In genomic region chr5:117443902-117444301, GRCm38 (mm10) we compare ENCODE assay signal across 29 mouse cellular contexts. TPM values are rescaled to one million over a fixed set of nuclear protein-coding genes. Genes with fewer than 3 reads are reported as not detected.
A peak's percentile ranks its signal among the peaks of the same experiment; 100 is the strongest.
DNase-seq lines count a peak whose midpoint lies in the region; ATAC-seq and TF ChIP-seq lines count a peak whose summit lies in the region.
"Had no signal": no experiment of that assay in that cellular context is flagged by ENCODE, and none has a peak within 500 bp of the region (broad histone marks: within the 10 kb centered on the region; RNA-seq: fewer than 3 reads in every experiment).

No protein-coding gene starts in this region.

- H3K9ac ChIP-seq in hindbrain, postnatal 0 days (replicated peaks; ENCODE audit: low read length), result no peak overlapping the region
- H3K9ac ChIP-seq: embryonic facial prominence, embryonic 13.5 days; heart, embryonic 13.5 days; hindbrain, embryonic 13.5 days; kidney, embryonic 15.5 days; limb, embryonic 15.5 days; liver, embryonic 15.5 days; midbrain, embryonic 12.5 days; neural tube, embryonic 12.5 days; stomach, embryonic 15.5 days had no signal

- 88% methylated on average over 6 of the region's 6 CpGs for WGBS in hindbrain, postnatal 0 days

- no peak for TF ChIP-seq CTCF in hindbrain, postnatal 0 days (IDR thresholded peaks at IDR 0.05; ENCODE audit: low read depth)

- H3K4me2 ChIP-seq in hindbrain, postnatal 0 days (ENCODE audit: low read depth, low read length), result no peak overlapping the region
- H3K4me2 ChIP-seq: embryonic facial prominence, embryonic 13.5 days; heart, embryonic 13.5 days; hindbrain, embryonic 13.5 days; kidney, embryonic 15.5 days; limb, embryonic 15.5 days; liver, embryonic 15.5 days; midbrain, embryonic 12.5 days; neural tube, embryonic 12.5 days; stomach, embryonic 15.5 days had no signal

- H3K27ac ChIP-seq in hindbrain, postnatal 0 days, result no peak overlapping the region
- H3K27ac ChIP-seq: embryonic facial prominence, embryonic 13.5 days; heart, embryonic 13.5 days; hindbrain, embryonic 13.5 days; kidney, embryonic 15.5 days; limb, embryonic 15.5 days; liver, embryonic 15.5 days; midbrain, embryonic 12.5 days; neural tube, embryonic 12.5 days; stomach, embryonic 15.5 days had no signal

- H3K4me1 ChIP-seq in hindbrain, postnatal 0 days (ENCODE audit: insufficient read depth, low read length), result 0 out of 2 replicates have a peak, but pooled peaks cover 5% of the 10 kb centered on the region
- H3K4me1 ChIP-seq: kidney, embryonic 15.5 days; liver, embryonic 15.5 days; stomach, embryonic 15.5 days had no signal

- DNase-seq in frontal cortex, postnatal 36 days (ENCODE audit: low spot score in 2 of 2), result peak; percentile 62 to 75
- no peak for DNase-seq in frontal cortex, postnatal 14 days (ENCODE audit: low spot score in 2 of 2)
- peak; percentile 59 to 62 for DNase-seq in right cerebral cortex, adult 2 months (ENCODE audit: low spot score in 2 of 2)
- no peak for DNase-seq in right cerebral cortex, postnatal 4 days
- peak; percentile 46 to 75 for DNase-seq in left cerebral cortex, adult 9 months (ENCODE audit: low spot score in 2 of 2)
- DNase-seq in thymus, postnatal 36 days, result no peak
- DNase-seq in yolk sac, embryonic 10.5 days (ENCODE audit: low spot score), result no peak
- DNase-seq in hindbrain, postnatal 0 days (ENCODE audit: low spot score), result no peak
- DNase-seq: adrenal gland, postnatal 10 days; cerebellum, adult 11 months; cerebellum, postnatal 10 days; gastrocnemius, postnatal 10 days; heart, adult 11 months; thymus, postnatal 25 days had no signal

- no peak overlapping the region for H3K4me3 ChIP-seq in hindbrain, postnatal 0 days (ENCODE audit: low read length)
- H3K4me3 ChIP-seq: embryonic facial prominence, embryonic 13.5 days; heart, embryonic 13.5 days; hindbrain, embryonic 13.5 days; kidney, embryonic 15.5 days; limb, embryonic 15.5 days; liver, embryonic 15.5 days; midbrain, embryonic 12.5 days; neural tube, embryonic 12.5 days; stomach, embryonic 15.5 days had no signal

- no peak for ATAC-seq in hindbrain, postnatal 0 days
- ATAC-seq: activated CD4-positive, CD25-positive, alpha-beta regulatory T cell, adult 4 months; forebrain, embryonic 14.5 days; lung, postnatal 0 days had no signal

- H3K27me3 ChIP-seq in hindbrain, postnatal 0 days (ENCODE audit: insufficient read depth, low read length), result no peaks in the 10 kb centered on the region
- H3K27me3 ChIP-seq: limb, embryonic 15.5 days; liver, embryonic 15.5 days; neural tube, embryonic 12.5 days; stomach, embryonic 15.5 days had no signal

- H3K9me3 ChIP-seq in hindbrain, postnatal 0 days (ENCODE audit: low read length), result no peaks in the 10 kb centered on the region
- H3K9me3 ChIP-seq: embryonic facial prominence, embryonic 13.5 days; heart, embryonic 13.5 days; hindbrain, embryonic 13.5 days; kidney, embryonic 15.5 days; limb, embryonic 15.5 days; liver, embryonic 15.5 days; midbrain, embryonic 12.5 days; neural tube, embryonic 12.5 days; stomach, embryonic 15.5 days had no signal

- no peaks in the 10 kb centered on the region for H3K36me3 ChIP-seq in hindbrain, postnatal 0 days (ENCODE audit: insufficient read depth, low read length)
- H3K36me3 ChIP-seq: embryonic facial prominence, embryonic 13.5 days; G1E; heart, embryonic 13.5 days; hindbrain, embryonic 13.5 days; kidney, embryonic 15.5 days; limb, embryonic 15.5 days; liver, embryonic 15.5 days; midbrain, embryonic 12.5 days; neural tube, embryonic 12.5 days; stomach, embryonic 15.5 days had no signal

RNA-seq across cellular contexts. Expression of gene Ksr2, which starts 30.1 kb away (rescaled TPM):
- total RNA-seq in hindbrain, postnatal 0 days (2014; rRNA removed), result 10.7 and 12.6 TPM in 2 replicates
- 6.1 and 6.3 TPM in 2 replicates for polyA plus RNA-seq in hindbrain, postnatal 0 days (2015; fragmentation: Nextera tagmentation; extraction: Ambion mirVana)
- total RNA-seq: heart, postnatal 25 days; monocyte, adult 5-6 weeks had no signal
- polyA plus RNA-seq: G1E had no signal

RNA-seq across cellular contexts. Expression of gene Rfc5, which starts 55.1 kb away (rescaled TPM):
- 16.6 and 17.8 TPM in 2 replicates for total RNA-seq in hindbrain, postnatal 0 days (2014; rRNA removed)
- polyA plus RNA-seq in hindbrain, postnatal 0 days (2015; fragmentation: Nextera tagmentation; extraction: Ambion mirVana), result 26.5 and 29.2 TPM in 2 replicates

Comparison
In these comparisons a context has a peak if more than half of its experiments do, and no peak if none do; other contexts are left out.
1. DNase-seq: peak in frontal cortex, postnatal 36 days (2 of 2), right cerebral cortex, adult 2 months (2 of 2) and left cerebral cortex, adult 9 months (2 of 2); none in frontal cortex, postnatal 14 days (0 of 2), right cerebral cortex, postnatal 4 days (single experiment), thymus, postnatal 36 days (0 of 2), yolk sac, embryonic 10.5 days (single experiment) and hindbrain, postnatal 0 days (single experiment).